Mouse (Mus musculus) cerebellum, postnatal 14 days (tissue): ENCODE measurements around the gene Myo7a.
A peak's percentile ranks its signal among the peaks of the same experiment; 100 is the strongest.

Experiments used
- DNase-seq, 2 experiments: peaks; one replicate each; pipeline ENCODE4 v3.0.0; 2021; ENCODE audit warnings: mixed read lengths in 2 of 2

Gene Myo7a

GRCm38 (mm10) chr7:98119179-98119960 lies at the start of gene Myo7a:
Gene Myo7a, minus strand, starts transcription at chr7:98119524.
- no peak for DNase-seq

DNA sequence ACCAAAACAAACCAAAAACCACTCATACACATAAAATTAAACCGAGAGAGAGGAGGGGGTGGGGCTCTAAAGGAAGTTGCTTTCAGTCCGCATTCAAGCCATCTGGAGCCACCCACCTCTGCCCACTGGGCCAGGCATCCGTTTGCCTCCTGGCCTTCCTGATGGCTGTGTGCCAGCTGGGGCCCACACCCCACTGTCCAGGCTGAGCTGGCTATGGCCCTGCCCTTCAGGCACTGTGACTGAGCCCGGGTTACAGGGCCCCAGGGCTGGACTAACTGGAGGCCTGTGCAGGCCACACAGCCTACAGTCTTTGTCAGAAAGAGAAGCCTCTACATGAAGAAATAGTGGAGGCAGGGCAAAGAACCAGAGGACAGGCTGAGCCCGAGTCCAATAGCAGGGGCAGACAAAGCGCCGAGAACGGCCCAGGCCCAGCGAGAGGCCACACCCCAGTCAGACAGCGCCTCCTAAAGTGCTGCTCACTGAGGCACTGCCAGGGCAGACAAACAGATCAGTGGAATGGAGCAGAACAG lies 45.7 kb upstream of the Myo7a start:
- DNase-seq: peak in 1 of 2 experiments; percentile 28

DNA sequence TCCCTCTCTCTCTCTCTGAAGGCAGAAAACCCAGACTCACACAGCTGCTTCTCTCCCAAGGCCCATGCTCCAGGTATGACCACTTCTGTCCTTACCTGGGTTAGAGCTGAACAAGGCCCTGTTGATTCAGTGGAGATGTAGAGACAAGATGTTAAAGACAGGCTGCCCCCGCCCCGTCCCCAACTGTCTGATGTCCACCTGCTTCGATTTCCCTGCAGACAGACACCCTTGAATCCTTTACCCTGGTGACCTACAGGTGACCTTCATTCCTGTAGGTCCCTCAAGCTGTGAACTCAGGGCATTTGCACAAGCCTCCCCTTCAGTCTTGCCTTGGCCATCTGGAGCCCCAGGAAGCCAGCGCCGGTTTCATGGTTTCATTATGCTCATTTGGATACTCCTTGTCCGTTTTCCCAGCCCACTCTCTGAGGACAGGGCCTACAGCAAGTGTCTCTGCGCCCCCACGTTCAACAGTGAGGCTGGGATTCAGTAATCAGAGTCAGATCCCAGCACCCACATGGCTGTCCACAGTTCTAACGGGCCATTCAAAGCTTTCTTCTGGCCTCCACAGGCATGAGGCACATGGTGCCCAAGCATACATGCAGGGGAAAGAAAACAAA lies 45.2 kb upstream of the Myo7a start:
- no peak for DNase-seq

GRCm38 (mm10) chr7:98163700-98164099 lies 44.4 kb upstream of the Myo7a start:
- no peak for DNase-seq

GRCm38 (mm10) chr7:98162239-98162638 lies 42.9 kb upstream of the Myo7a start:
- DNase-seq: no peak

GRCm38 (mm10) chr7:98160041-98160740 lies 40.9 kb upstream of the Myo7a start:
- peak in 1 of 2 experiments; percentile 54 for DNase-seq

DNA sequence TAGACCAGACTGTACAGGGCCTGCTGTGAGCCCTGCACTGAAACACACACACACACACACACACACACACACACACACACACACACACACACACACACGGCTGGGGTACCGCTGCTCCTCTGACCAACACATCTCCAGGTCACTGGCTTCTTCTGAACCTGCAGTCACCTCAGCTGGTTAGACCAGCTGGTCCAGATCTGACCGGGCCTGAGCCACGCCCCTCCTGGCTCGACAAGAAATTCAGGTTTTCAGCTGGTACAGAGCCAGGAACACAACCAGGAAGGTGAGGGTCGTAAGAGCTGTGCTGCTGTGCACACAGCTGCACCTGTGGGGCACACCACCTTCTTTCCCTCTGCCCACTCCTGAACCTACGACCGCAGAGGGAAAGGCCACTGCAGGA lies 39.2 kb upstream of the Myo7a start:
- peak in 1 of 2 experiments; percentile 20 for DNase-seq

DNA sequence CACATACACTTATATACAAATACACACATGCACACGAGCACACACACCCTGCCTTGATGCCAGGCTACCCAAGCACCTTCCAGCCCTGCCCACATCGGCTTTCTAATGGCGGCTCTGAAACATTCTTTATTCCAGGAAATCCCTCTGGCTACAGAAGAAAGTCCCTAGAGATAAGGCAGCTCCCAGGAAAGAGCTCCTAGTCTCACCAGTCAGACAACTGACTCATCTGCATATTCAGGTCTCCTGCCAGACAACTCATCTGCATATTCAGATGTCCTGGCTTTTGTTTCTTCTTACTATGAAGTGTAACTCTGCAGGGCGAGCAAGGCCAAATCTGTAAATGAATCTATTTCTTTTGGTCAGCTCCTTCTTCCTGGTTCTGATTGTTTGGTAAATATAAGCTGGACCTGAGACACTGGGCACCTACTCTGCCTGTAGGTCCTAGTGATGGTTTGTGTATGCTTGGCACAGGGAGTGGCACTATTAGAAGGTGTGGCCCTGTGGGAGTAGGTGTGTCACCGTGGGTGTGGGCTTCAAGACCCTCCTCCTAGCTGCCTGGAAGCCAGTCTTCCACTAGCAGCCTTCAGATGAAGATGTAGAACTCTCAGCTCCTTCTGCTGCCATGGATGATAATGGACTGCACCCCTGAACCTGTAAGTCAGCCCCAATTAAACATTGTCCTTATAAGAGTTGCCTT lies 38.5 kb upstream of the Myo7a start:
- no peak for DNase-seq

DNA sequence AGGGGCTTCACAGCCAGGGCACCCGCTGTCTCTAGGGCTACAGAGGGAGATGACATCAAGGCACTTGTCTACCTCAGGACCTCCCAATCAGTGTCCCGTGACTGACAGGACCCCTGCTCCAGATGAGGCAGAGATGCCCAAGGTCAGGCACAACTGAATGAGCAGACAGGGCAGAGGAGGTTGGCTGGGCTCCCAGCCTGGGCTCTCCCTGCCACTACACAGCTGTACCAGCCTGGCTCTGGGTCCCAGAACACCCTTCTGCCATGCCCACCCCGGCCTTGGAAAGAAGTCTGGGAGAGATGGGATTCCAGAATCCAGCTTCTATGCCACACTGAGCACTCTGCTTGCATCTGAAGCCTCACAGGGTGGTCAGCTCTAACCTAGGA lies 36.9 kb upstream of the Myo7a start:
- DNase-seq: no peak

DNA sequence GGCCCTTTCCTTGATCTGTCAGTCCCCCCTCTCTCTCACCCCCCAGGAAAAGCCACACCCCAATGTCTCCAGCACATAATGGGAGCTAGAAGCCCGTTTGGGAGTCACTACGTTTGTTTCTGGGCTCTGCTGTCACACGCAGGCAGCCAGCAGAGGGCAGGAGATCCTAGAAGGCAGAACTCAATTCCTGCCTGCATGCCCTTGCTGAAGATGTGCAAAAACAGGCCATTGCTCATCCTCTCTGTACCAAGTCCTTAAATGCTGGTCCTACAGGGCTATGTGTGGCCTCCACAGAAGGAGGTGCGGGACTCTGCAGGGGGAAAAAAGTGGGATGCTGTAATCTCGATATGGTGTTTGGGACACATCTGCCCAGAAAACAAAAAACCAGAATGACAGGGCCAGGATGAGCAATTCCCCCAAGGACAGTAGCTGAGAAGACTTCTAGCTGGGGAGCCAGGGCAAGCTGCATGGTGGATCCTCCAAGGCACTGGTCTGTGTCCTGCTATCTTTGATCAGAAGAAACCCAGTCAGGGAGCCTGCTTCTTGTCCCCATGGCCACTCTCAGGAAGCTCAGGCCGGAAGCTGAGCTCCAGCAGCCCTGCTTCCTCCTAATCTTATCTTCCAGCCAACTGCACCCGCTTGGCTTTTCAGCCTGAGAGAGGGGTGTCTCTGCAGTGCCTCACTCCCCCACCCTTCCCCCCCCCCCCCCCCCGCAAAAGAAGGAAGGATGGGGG lies 36.4 kb upstream of the Myo7a start:
- DNase-seq: peak; percentile 82 to 87

DNA sequence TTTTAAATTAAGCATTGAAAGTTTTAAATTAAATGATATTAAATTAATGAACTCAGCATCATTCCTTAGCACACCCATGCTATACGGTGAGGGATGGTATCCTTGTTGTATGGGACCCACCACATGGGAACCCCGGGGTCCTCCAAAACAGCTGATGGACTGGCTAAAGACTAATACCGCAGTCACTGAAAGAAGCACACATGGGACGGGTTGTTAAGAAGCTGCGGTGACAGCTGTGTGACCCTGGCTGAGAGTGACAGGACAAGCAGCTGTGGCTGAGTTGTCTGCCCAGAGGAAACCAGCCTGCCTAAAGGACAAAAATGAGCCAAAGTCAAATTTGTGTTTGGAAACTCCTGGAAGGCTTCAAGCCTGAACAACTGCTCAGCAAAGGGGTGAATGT lies 34.6 kb upstream of the Myo7a start:
- DNase-seq: no peak

- no peak for DNase-seq
Measured at GRCm38 (mm10) chr7:98153345-98153744, 34.0 kb upstream of the Myo7a start.

- peak in 1 of 2 experiments; percentile 43 for DNase-seq
Measured at GRCm38 (mm10) chr7:98152400-98152799, 33.1 kb upstream of the Myo7a start.

GRCm38 (mm10) chr7:98150525-98150924 lies 31.2 kb upstream of the Myo7a start:
- DNase-seq: no peak

- peak in 1 of 2 experiments; percentile 1 for DNase-seq
Measured at GRCm38 (mm10) chr7:98149802-98150201, 30.5 kb upstream of the Myo7a start.

GRCm38 (mm10) chr7:98148721-98149407 lies 29.5 kb upstream of the Myo7a start:
- peak in 1 of 2 experiments; percentile 11 for DNase-seq

DNA sequence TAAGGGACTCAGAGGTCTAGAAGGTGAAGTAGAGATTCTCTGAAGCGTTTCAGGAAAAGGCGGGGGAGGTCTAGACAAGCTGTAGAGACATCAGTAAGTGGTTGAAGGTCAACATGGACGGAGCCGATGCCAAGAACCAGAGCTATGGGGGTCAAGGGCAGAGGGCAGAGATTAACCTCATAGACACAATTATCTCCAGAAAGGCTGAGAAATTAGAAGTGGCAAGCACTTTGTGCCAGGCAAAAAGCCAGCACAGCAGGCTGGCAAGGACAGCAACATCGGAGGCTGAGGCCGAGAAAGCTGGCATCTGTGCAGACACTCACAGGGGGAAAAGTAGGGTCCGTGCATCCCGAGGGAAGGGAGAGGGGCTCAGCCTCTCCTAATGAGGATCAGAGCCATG lies 28.4 kb upstream of the Myo7a start:
- peak in 1 of 2 experiments; percentile 36 for DNase-seq

DNA sequence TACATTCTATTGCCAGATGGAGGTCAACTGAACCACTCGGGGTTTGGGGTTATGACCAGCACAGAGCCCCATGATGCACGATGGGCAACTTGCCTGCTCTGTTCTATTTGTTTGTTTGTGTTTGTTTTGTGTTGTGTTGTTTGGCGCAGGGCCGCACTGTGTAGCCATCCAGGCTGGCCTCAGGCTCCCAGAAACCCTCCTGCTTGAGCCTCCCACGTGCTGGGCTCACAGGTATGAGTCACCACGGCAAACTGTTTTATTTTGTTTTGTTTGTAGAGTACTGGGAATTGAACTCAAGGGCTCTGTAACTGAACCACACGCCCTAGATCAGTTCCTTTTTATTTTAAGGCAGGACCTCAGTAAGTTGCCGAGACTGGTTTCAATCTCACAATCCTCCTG lies 27.1 kb upstream of the Myo7a start:
- DNase-seq: peak in 1 of 2 experiments; percentile 26

DNA sequence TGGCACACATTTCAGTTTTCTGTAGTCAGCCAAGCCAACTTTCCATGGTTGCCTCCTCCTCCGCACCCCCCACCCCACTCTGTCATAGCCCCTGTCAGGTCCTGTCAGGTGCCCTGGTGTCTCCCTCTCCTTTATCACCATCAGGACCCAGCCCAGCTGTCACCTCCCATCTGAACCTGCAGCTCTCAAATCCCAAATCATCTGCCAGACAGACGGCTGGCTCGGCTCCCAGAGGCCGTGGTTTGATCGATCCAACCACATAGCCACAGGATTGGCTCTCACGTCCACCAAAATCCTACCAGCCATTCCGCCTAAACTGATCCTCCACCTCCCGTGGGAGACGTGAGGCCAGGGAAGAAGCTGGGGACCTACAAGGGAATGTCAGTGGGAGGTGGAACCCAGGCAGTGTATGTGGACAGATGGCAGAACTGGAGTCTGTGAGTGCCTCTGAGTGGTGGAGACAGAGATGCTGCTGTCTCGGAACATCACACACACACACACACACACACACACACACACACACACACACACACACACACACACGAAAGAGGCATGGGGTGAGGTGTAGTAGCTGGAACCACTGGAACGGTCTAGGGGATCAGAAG lies 26.6 kb upstream of the Myo7a start:
- DNase-seq: peak in 1 of 2 experiments; percentile 54

GRCm38 (mm10) chr7:98145402-98145801 lies 26.1 kb upstream of the Myo7a start, which contains the start of gene Omp:
Gene Omp, minus strand, starts transcription at chr7:98145502.
- peak in 1 of 2 experiments; percentile 8 for DNase-seq

DNA sequence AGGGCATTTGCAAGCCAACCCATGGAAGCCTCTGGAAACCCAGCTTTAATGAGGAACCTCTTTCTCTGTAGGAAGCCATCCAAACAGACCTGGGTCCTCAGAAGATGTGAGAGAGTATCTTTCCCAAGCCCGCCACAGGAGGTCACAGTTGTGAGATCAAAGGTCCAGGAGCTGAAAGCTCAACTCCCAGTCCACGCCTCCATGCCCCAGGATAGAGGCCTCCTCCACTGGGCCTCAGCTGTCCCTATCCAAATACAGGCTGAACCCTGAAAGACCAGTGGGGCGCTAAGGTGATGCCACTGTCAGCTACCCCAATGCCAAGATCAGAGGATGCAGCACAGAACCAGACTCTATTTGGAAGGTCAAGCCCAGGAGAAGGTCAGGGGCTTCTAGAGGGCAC lies 23.3 kb upstream of the Myo7a start:
- DNase-seq: no peak
